Mouse (Mus musculus) forebrain, embryonic 16.5 days (tissue): ENCODE data around the gene Rbm33. TPM values are rescaled to one million over a fixed set of nuclear protein-coding genes. Genes with fewer than 3 reads are reported as not detected.

Source experiments
- ATAC-seq: fragments of 200-750 bp; cut with Nextera tagmentation; 2 replicates; pipeline ENCODE4 v1.8.0; 2017; ENCODE audit warnings: mild to moderate bottlenecking, moderate library complexity
- H3K27ac ChIP-seq: fragments of 300-500 bp; sonication (generic); 2 replicates; pipeline ENCODE4 v1.5.1; 2014; ENCODE audit warnings: low read length, control low read depth
- H3K27me3 ChIP-seq: fragments of 300-500 bp; sonication (generic); replicated peaks from 2 replicates; pipeline ENCODE4 v1.6.1; 2014; ENCODE audit warnings: low read length; ENCODE audit not compliant: control insufficient read depth, insufficient read depth
- H3K36me3 ChIP-seq: fragments of 300-500 bp; sonication (generic); 2 replicates; pipeline ENCODE4 v1.6.1; 2014; ENCODE audit not compliant: control insufficient read depth, insufficient read depth
- H3K4me1 ChIP-seq: fragments of 300-500 bp; sonication (generic); replicated peaks from 2 replicates; pipeline ENCODE4 v1.6.1; 2014; ENCODE audit warnings: low read length; ENCODE audit not compliant: control insufficient read depth, insufficient read depth
- H3K4me2 ChIP-seq: fragments of 300-500 bp; sonication (generic); 2 replicates; pipeline ENCODE4 v1.6.1; 2014; ENCODE audit warnings: mild to moderate bottlenecking, low read length, control low read depth
- H3K4me3 ChIP-seq: fragments of 300-500 bp; sonication (generic); replicated peaks from 2 replicates; pipeline ENCODE4 v1.5.1; 2014; ENCODE audit warnings: mild to moderate bottlenecking, low read length, control low read depth
- H3K9ac ChIP-seq: fragments of 300-500 bp; sonication (generic); replicated peaks from 2 replicates; pipeline ENCODE4 v1.6.1; 2014; ENCODE audit warnings: low read depth, low read length, control low read depth
- H3K9me3 ChIP-seq: fragments of 300-500 bp; sonication (generic); 2 replicates; pipeline ENCODE4 v1.6.1; 2016; ENCODE audit warnings: low read length; ENCODE audit not compliant: control insufficient read depth
- WGBS: fragments of 180-500 bp; shearing (Covaris S2); extraction: QIAGEN DNeasy Blood & Tissue Kit; methylation state at CpG from one replicate; pipeline ENCODE4 v1.1.7; 2014; 5-methylcytosine and 5-hydroxymethylcytosine counted together
- polyA plus RNA-seq: library from polyadenylated mRNA; unstranded; fragments of >200 nt; fragmentation: Nextera tagmentation; extraction: Ambion mirVana; gene quantifications from 2 replicates; pipeline ENCODE4 v1.2.1, GENCODE M21; 2015

Gene Rbm33
- polyA plus RNA-seq, 1 experiment from 2014 or later, result 18.8 TPM

- no peak overlapping the region for H3K4me3 ChIP-seq
- no peaks in the 10 kb centered on the region for H3K36me3 ChIP-seq
- 3% methylated on average over 6 of the region's 6 CpGs for WGBS
- H3K9me3 ChIP-seq, result no peaks in the 10 kb centered on the region
- no peak overlapping the region for H3K27ac ChIP-seq
- no peak for ATAC-seq
- no peak overlapping the region for H3K4me2 ChIP-seq
- no peaks in the 10 kb centered on the region for H3K27me3 ChIP-seq
- H3K4me1 ChIP-seq, result no peaks in the 10 kb centered on the region
- no peak overlapping the region for H3K9ac ChIP-seq
Observed at GRCm38 (mm10) chr5:28293990-28294389, 22.9 kb upstream of the Rbm33 start.

DNA sequence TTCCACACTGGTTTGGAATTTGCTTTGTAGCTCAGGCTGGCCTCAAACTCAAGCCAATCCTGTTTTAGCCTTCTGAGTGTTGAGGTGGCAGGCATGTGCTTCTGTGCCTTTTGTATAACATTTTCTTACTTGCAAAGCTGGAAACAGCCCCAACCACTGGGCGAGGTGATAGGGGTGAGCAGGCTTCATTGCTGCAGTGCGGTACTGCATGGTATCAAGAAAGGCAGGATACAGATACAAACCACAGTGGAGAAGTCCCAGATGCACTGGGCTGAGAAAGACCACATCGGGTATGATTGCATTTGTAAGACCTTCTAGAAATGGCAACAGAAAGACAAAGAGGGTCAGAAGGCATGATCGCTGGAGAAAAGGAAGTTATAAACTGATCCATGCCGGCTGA is 18.8 kb upstream of the Rbm33 start:
- H3K4me2 ChIP-seq, result no peak overlapping the region
- H3K27me3 ChIP-seq, result no peaks in the 10 kb centered on the region
- 79% methylated on average over 5 of the region's 5 CpGs for WGBS
- no peak overlapping the region for H3K4me3 ChIP-seq
- H3K27ac ChIP-seq, result peak overlapping the region; percentile 24
- no peaks in the 10 kb centered on the region for H3K9me3 ChIP-seq
- no peak; the same call in 1 of the 2 replicates for ATAC-seq
- no peaks in the 10 kb centered on the region for H3K4me1 ChIP-seq
- no peaks in the 10 kb centered on the region for H3K36me3 ChIP-seq
- no peak overlapping the region for H3K9ac ChIP-seq

- 64% methylated on average over 3 of the region's 3 CpGs for WGBS
- peak; percentile 86 for ATAC-seq
Observed at GRCm38 (mm10) chr5:28298693-28299092, 18.2 kb upstream of the Rbm33 start.

GRCm38 (mm10) chr5:28299346-28299745 is 17.6 kb upstream of the Rbm33 start:
- H3K4me1 ChIP-seq, result no peaks in the 10 kb centered on the region
- no peaks in the 10 kb centered on the region for H3K36me3 ChIP-seq
- H3K27me3 ChIP-seq, result no peaks in the 10 kb centered on the region
- H3K9ac ChIP-seq, result no peak overlapping the region
- H3K4me3 ChIP-seq, result no peak overlapping the region
- WGBS, result 78% methylated on average over 6 of the region's 6 CpGs
- H3K27ac ChIP-seq, result no peak overlapping the region
- H3K9me3 ChIP-seq, result no peaks in the 10 kb centered on the region
- no peak for ATAC-seq
- no peak overlapping the region for H3K4me2 ChIP-seq

More at GRCm38 (mm10) chr5:28298693-28299092, 18.2 kb upstream of the Rbm33 start:
- H3K4me3 ChIP-seq, result no peak overlapping the region
- H3K27ac ChIP-seq, result peak overlapping the region; percentile 24; the same call in 1 of the 2 replicates
- H3K4me1 ChIP-seq, result no peaks in the 10 kb centered on the region
- H3K4me2 ChIP-seq, result no peak overlapping the region
- H3K27me3 ChIP-seq, result no peaks in the 10 kb centered on the region
- no peaks in the 10 kb centered on the region for H3K36me3 ChIP-seq
- H3K9me3 ChIP-seq, result no peaks in the 10 kb centered on the region
- H3K9ac ChIP-seq, result no peak overlapping the region

DNA sequence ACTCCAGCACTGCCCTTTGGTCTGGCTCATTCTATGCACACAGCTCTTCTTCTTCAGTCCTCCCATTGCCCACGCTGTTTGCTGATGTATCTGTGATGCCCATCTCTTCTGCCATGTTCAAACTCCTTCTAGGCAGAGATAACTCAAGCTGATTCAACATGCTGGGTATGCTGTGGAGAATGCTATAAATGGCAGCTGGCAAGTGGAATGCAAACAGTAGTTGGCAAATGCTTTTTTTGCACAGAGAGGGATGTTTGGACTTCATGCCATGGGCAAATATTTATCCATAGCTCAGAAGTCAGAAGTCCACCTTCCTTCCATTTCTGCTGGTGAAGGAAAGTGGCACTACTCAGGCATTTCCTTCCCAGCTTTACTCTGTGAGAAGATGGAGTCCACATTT is 14.2 kb upstream of the Rbm33 start:
- Histone ChIP-seq H3K36me3 (no peaks in the 10 kb centered on the region), H3K27me3 (no peaks in the 10 kb centered on the region), H3K4me3 (no peak overlapping the region), H3K4me1 (no peaks in the 10 kb centered on the region), H3K27ac (no peak overlapping the region), H3K9ac (no peak overlapping the region), H3K4me2 (no peak overlapping the region), H3K9me3 (no peaks in the 10 kb centered on the region)
- 95% methylated on average over 1 of the region's 1 CpGs for WGBS
- no peak for ATAC-seq

DNA sequence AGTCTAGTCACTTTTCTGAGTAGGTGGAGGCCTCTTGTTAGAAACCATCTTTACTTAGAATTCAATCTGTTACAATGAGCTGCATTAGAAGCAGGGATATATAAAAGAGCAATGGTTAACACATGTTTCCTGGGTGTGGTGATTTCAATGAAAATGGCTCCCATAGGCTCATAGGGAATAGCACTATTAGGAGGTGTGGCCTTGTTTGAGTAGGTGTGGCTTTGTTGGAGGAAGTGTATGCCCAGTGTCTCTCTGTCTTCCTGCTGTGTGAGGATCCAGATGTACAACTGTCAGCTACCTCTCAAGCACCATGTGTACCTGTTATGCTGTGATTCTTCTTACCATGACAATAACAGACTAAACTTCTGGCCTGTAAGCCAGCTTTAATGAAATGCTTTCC is 12.4 kb upstream of the Rbm33 start:
- H3K27ac ChIP-seq, result no peak overlapping the region
- no peaks in the 10 kb centered on the region for H3K27me3 ChIP-seq
- no peaks in the 10 kb centered on the region for H3K9me3 ChIP-seq
- no peak for ATAC-seq
- no peaks in the 10 kb centered on the region for H3K36me3 ChIP-seq
- H3K9ac ChIP-seq, result no peak overlapping the region
- no peak overlapping the region for H3K4me2 ChIP-seq
- H3K4me1 ChIP-seq, result no peaks in the 10 kb centered on the region
- H3K4me3 ChIP-seq, result no peak overlapping the region

DNA sequence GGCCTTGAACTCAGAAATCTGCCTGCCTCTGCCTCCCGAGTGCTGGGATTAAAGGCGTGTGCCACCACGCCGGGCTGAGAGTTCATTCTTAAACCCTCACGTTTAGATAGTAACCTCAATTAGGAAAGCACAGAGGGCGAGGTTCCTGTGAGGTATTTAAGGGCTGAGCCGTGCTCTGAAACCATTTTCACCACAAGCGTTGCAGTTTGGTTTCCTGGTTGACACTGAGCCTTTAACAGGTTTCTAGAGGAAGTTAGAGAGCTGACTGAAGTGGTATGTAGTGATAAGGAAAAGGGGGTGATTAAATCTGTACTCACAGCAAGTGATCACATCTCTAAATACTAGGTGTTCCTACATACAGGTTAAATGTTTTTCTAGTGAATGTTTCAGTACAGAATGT is 1.4 kb upstream of the Rbm33 start:
- ATAC-seq, result no peak
- WGBS, result 91% methylated on average over 8 of the region's 8 CpGs
- Histone ChIP-seq H3K9me3 (no peaks in the 10 kb centered on the region), H3K9ac (no peak overlapping the region), H3K27ac (no peak overlapping the region), H3K4me2 (no peak overlapping the region), H3K36me3 (no peaks in the 10 kb centered on the region), H3K4me3 (no peak overlapping the region), H3K27me3 (no peaks in the 10 kb centered on the region), H3K4me1 (peaks cover 19% of the 10 kb centered on the region)

GRCm38 (mm10) chr5:28316151-28316721 is 685 bp upstream of the Rbm33 start:
- Histone ChIP-seq H3K9me3 (no peaks in the 10 kb centered on the region), H3K9ac (peak overlapping the region; percentile 99), H3K4me1 (peaks cover 23% of the 10 kb centered on the region), H3K27me3 (no peaks in the 10 kb centered on the region), H3K4me2 (peak overlapping the region; percentile 74), H3K27ac (peak overlapping the region; percentile 100), H3K36me3 (no peaks in the 10 kb centered on the region), H3K4me3 (peak overlapping the region; percentile 89)
- no peak; the same call in 1 of the 2 replicates for ATAC-seq
- under 1% methylated on average over 14 of the region's 14 CpGs for WGBS

GRCm38 (mm10) chr5:28317253-28317916 is 464 bp downstream of the Rbm33 start:
- H3K36me3 ChIP-seq, result no peaks in the 10 kb centered on the region
- peak; percentile 76 for ATAC-seq
- H3K4me3 ChIP-seq, result peak overlapping the region; percentile 89
- WGBS, result under 1% methylated on average over 58 of the region's 62 CpGs
- no peaks in the 10 kb centered on the region for H3K9me3 ChIP-seq
- H3K4me1 ChIP-seq, result peaks cover 25% of the 10 kb centered on the region
- H3K4me2 ChIP-seq, result peak overlapping the region; percentile 74
- peak overlapping the region; percentile 99 for H3K9ac ChIP-seq
- H3K27me3 ChIP-seq, result no peaks in the 10 kb centered on the region
- peak overlapping the region; percentile 100 for H3K27ac ChIP-seq
